Mouse (Mus musculus) spleen, adult 2 months (tissue): ENCODE data around the gene Inpp4b. TPM values are rescaled to one million over a fixed set of nuclear protein-coding genes. Genes with fewer than 3 reads are reported as not detected.
A peak's percentile ranks its signal among the peaks of the same experiment; 100 is the strongest.

ENCODE experiments used
- DNase-seq, 2 experiments: peaks; one replicate each; pipeline versions ENCODE4 v3.0.0 to v3.0.0-alpha.2; 2012 to 2021; ENCODE audit warnings: low spot score in 2 of 2, low read depth in 1 of 2
- H3K27ac ChIP-seq: fragments of 200-500 bp; 2 replicates; pipeline ENCODE4 v1.5.1; 2012; ENCODE audit warnings: low read length, inconsistent platforms; ENCODE audit not compliant: insufficient read depth
- H3K27me3 ChIP-seq: fragments of 200-500 bp; 2 replicates; pipeline ENCODE4 v1.6.1; 2012; ENCODE audit warnings: mild to moderate bottlenecking, moderate library complexity, low read length, inconsistent platforms; ENCODE audit not compliant: control insufficient read depth, insufficient read depth
- H3K36me3 ChIP-seq: fragments of 200-500 bp; 2 replicates; pipeline ENCODE4 v1.6.1; 2012; ENCODE audit warnings: mild to moderate bottlenecking, low read length, inconsistent platforms; ENCODE audit not compliant: control insufficient read depth, insufficient read depth
- H3K4me1 ChIP-seq: fragments of 200-500 bp; 2 replicates; pipeline ENCODE4 v1.6.1; 2011; ENCODE audit warnings: inconsistent platforms; ENCODE audit not compliant: control insufficient read depth, insufficient read depth, insufficient read length
- H3K4me3 ChIP-seq: fragments of 200-500 bp; 2 replicates; pipeline ENCODE4 v1.5.1; 2011; ENCODE audit warnings: mild to moderate bottlenecking, inconsistent platforms; ENCODE audit not compliant: insufficient read depth, insufficient read length; ENCODE audit errors: extremely low read depth
- CTCF ChIP-seq: fragments of 200-500 bp; IDR thresholded peaks from 2 replicates; pipeline ENCODE4 v1.5.1; 2011; ENCODE audit warnings: mild to moderate bottlenecking, inconsistent platforms; ENCODE audit not compliant: insufficient read depth, insufficient read length, insufficient replicate concordance; ENCODE audit errors: extremely low read depth
- POLR2A ChIP-seq: fragments of 200-500 bp; IDR thresholded peaks from 2 replicates; pipeline ENCODE4 v1.6.1; 2011; ENCODE audit warnings: low read depth, low read length, inconsistent platforms
- WGBS: fragments of 180-500 bp; shearing (Covaris S2); methylation state at CpG from one replicate; pipeline ENCODE4 v1.1.7; 2018; 5-methylcytosine and 5-hydroxymethylcytosine counted together
- polyA plus RNA-seq: library from polyadenylated mRNA; depleted of rRNA; stranded (reverse); fragments of >200 nt; gene quantifications from 2 replicates; pipeline ENCODE4 v1.2.3, GENCODE M21; 2012

Gene Inpp4b
- polyA plus RNA-seq, 1 experiment = 5.1 TPM

GRCm38 (mm10) chr8:81615552-81615951 lies 273.2 kb downstream of the Inpp4b start:
- H3K4me3 ChIP-seq = no peak overlapping the region
- no peak for DNase-seq
- no peaks in the 10 kb centered on the region for H3K36me3 ChIP-seq
- peaks cover 2% of the 10 kb centered on the region; the same call in 1 of the 2 replicates for H3K4me1 ChIP-seq
- 55% methylated on average over 1 of the region's 1 CpGs for WGBS
- H3K27ac ChIP-seq = no peak overlapping the region
- TF ChIP-seq CTCF (no peak), POLR2A (no peak)
- no peaks in the 10 kb centered on the region for H3K27me3 ChIP-seq

- 91% methylated on average over 3 of the region's 3 CpGs for WGBS
- DNase-seq = no peak
- Histone ChIP-seq H3K27me3 (no peaks in the 10 kb centered on the region), H3K4me3 (no peak overlapping the region), H3K4me1 (peaks cover 2% of the 10 kb centered on the region; the same call in 1 of the 2 replicates), H3K27ac (no peak overlapping the region), H3K36me3 (no peaks in the 10 kb centered on the region)
- no peak for TF ChIP-seq POLR2A
- TF ChIP-seq CTCF = no peak
These were observed 276.6 kb downstream of the Inpp4b start for GRCm38 (mm10) chr8:81618918-81619317.

DNA sequence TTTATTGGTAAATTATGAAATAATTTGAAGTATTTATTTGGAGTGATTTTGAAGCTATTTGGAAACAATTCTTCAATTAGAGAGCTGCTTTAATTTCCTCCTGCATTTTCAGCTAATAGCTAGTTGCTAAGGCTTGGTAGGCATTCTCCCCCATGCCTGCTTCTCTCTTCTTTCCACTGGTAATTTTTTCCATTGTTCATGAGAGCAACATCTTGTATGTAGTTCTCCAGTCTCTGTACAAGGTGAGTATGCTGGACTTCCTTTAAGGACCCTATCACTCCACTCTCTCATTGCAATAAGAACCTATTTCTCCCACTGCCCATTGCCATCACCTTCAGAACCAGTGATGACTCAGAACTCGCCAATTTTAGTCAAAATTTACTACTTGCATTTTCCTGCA lies 292.7 kb downstream of the Inpp4b start:
- Histone ChIP-seq H3K4me3 (no peak overlapping the region), H3K27me3 (no peaks in the 10 kb centered on the region), H3K36me3 (no peaks in the 10 kb centered on the region), H3K27ac (no peak overlapping the region), H3K4me1 (peaks cover 8% of the 10 kb centered on the region; the same call in 1 of the 2 replicates)
- TF ChIP-seq POLR2A (no peak), CTCF (no peak)
- DNase-seq = no peak
- 82% methylated on average over 1 of the region's 1 CpGs for WGBS

GRCm38 (mm10) chr8:81635912-81636583 lies 293.7 kb downstream of the Inpp4b start:
- TF ChIP-seq POLR2A (no peak), CTCF (no peak)
- H3K27me3 ChIP-seq = no peaks in the 10 kb centered on the region
- H3K27ac ChIP-seq = peak overlapping the region; percentile 18; the same call in 1 of the 2 replicates
- peak; percentile 27 to 32 for DNase-seq
- H3K4me3 ChIP-seq = no peak overlapping the region
- 70% methylated on average over 2 of the region's 2 CpGs for WGBS
- peaks cover 8% of the 10 kb centered on the region; the same call in 1 of the 2 replicates for H3K4me1 ChIP-seq
- H3K36me3 ChIP-seq = no peaks in the 10 kb centered on the region

- H3K27me3 ChIP-seq = no peaks in the 10 kb centered on the region
- H3K36me3 ChIP-seq = no peaks in the 10 kb centered on the region
- peaks cover 8% of the 10 kb centered on the region; the same call in 1 of the 2 replicates for H3K4me1 ChIP-seq
- TF ChIP-seq POLR2A (no peak), CTCF (no peak)
- WGBS = 88% methylated on average over 3 of the region's 3 CpGs
- H3K27ac ChIP-seq = no peak overlapping the region
- DNase-seq = no peak
- H3K4me3 ChIP-seq = no peak overlapping the region
These were observed 296.1 kb downstream of the Inpp4b start for GRCm38 (mm10) chr8:81638478-81638877.

DNA sequence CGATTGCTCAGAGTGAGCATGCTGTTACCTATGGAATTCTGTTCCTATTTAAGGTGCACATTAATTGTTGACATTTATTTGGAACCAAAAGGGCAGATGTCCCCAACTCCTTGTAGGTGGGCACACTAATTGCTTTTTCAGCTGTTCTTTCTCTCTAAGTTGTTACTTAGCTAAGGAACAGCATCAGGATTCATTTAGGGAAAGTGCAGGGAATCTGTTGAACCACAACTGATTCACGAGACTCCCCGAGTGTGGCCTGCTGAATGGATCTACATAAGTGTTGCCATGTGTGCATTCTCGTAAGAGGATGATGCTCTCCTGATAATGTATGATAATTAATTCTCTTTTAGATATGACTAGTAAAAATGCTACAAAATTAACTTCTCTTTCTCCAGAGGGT lies 297.5 kb downstream of the Inpp4b start:
- 86% methylated on average over 4 of the region's 4 CpGs for WGBS
- Histone ChIP-seq H3K36me3 (no peaks in the 10 kb centered on the region), H3K27me3 (no peaks in the 10 kb centered on the region), H3K27ac (no peak overlapping the region), H3K4me1 (peaks cover 8% of the 10 kb centered on the region; the same call in 1 of the 2 replicates), H3K4me3 (no peak overlapping the region)
- TF ChIP-seq POLR2A (no peak), CTCF (no peak)
- DNase-seq = no peak

DNA sequence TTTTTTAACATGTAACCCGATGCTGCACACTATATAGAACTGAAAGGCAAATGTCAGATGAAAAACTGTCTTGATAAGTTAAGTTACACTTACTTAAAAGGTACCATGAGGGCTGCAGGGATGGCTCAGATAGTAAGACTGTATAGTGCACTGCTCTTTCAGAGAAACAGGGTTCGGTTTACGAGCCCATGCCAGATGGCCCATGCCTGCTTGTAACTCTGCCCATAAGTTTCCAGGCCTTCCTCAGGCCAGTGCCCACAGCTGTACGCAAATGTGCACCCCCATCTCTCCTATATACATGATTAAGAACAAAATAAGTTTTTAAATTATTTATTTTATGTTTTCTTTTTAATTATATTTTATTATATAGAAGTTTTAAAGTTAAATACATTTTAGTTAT lies 300.7 kb downstream of the Inpp4b start:
- no peak overlapping the region for H3K27ac ChIP-seq
- no peak for DNase-seq
- no peaks in the 10 kb centered on the region for H3K27me3 ChIP-seq
- 80% methylated on average over 4 of the region's 4 CpGs for WGBS
- peaks cover 1% of the 10 kb centered on the region; the same call in 1 of the 2 replicates for H3K4me1 ChIP-seq
- TF ChIP-seq POLR2A = no peak
- no peak for TF ChIP-seq CTCF
- H3K36me3 ChIP-seq = no peaks in the 10 kb centered on the region
- no peak overlapping the region for H3K4me3 ChIP-seq
